Mouse (Mus musculus) adrenal gland, adult 2 months (tissue): ENCODE results near the gene Ccdc8. TPM values are rescaled to one million over a fixed set of nuclear protein-coding genes. Genes with fewer than 3 reads are reported as not detected.
A peak's percentile ranks its signal among the peaks of the same experiment; 100 is the strongest.

Experiments used
- DNase-seq: peaks from one replicate; pipeline ENCODE4 v3.0.0; 2021
- polyA plus RNA-seq: library from polyadenylated mRNA; depleted of rRNA; stranded (reverse); fragments of >200 nt; gene quantifications from 2 replicates; pipeline ENCODE4 v1.2.3, GENCODE M21; 2012
- total RNA-seq, 2 experiments: library from RNA; stranded (reverse); gene quantifications; 2 replicates each; pipeline ENCODE4 v1.2.3; 2021

The Ccdc8 gene
- total and polyA plus RNA-seq, 3 experiments, result 7.5 to 28.9 (median 13.6) TPM

DNA sequence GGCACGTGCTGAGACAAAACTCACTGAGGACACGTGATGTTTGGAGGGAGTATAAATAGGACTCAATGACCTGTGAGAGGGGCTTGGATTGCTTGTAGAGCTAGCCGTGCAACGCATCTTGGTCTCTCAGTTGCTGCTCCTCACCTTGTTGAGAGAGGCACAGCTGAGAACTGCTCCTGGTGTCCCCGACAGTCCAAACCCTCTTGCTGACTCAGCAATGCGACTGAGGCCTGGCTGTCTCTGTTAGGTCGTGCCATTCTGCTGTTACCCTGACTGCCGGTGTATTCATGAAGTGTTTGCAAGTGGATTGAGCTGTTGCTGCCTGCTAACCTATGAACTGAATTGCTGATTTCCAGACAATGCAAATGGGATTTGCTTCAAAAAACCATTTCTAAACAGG, 16.2 kb upstream of the Ccdc8 start:
- DNase-seq, result no peak

DNA sequence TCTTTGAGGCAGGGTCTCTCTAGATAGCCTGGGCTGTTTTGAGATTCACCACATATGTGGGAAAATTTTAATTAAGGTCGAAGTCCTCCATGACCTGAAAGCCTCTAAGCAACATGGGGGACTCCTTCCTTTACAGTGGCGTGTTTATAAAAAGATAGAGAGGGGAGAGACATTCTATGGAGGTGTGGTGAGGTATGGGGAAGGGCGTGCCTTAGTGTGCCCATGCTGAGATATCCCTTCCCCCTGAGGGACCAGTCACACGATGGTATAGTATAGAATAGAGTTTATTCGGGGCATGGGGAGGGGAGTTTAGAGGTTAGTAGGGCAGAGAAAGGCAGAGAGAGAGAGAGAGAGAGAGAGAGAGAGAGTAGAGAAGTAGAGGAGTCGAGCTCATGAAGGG, 14.3 kb upstream of the Ccdc8 start:
- DNase-seq, result no peak

DNA sequence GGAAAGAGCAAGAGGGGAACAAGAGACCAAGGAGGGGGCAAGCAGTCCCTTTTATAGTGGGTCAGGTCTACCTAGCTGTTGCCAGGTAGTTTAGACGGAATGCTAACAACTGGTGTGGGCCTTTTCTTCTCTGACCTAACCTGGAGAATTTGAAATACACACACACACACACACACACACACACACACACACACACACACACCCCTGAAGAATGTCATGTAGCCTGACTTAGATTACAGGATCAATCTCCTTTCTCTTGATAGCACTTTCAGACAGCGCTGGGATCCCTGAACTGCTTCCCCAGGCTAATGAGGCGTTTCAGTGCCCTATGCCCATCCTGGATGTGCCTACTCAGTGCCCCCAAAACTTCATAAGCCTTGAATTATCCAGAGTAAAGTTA, 13.9 kb upstream of the Ccdc8 start:
- DNase-seq, result no peak

DNA sequence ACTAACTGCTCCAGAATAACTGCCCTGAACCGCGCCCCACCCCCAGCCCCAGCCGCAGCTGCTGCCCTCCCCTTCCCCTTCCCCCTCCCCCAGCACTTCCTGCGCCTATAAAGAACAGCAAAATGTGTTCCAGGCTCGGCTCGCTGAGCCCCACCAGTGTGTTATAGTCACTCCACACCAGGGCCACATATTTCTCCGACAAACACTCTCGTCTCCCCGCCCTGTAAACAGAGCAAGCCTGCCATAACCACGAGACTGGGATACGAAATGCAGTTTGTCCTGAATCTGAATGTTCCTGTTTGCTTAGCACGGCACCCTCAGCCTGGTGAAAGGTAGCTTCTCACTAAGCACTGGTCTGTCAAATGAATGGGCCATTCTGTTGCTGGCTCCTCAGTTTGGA, 12.2 kb upstream of the Ccdc8 start:
- DNase-seq, result peak; percentile 39

DNA sequence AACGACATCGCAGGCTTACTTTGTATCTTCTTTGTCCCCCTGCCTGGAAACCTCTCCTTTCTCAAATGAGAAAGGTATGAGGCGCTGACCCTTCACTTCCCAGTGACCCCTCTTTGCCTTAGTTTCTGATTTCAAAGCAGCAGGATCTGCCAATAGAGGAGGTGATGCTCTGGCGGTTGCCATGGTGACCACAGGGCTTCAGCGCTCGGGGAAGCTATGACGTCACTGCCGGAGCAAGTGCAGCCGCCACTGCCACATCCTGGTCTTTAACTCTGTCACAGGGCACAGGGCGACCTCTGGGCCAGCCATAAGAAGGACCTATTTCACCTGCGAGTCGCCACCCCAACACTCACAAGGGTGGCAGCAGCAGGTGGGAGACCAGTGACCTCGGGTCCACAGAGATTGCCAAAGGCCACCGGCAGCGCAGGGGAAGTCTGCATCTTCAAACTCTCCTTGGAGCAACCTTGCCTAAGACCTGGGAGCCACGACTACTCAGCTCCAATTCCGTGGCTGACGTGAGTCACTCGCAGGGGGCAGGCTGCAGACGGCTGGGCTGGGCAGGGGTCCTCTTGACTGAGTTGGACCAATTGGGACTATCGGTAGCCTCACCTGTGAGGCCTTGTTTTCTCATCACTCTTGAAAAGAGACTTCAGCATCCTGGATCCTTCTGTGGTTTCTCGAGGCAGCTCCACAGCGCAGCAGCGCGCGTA, 9.5 kb upstream of the Ccdc8 start, which contains the start of gene Gm42372:
TSS of gene Gm42372 (plus strand) at position 228 of the 710 bp plus-strand sequence.
- DNase-seq, result peak; percentile 43

DNA sequence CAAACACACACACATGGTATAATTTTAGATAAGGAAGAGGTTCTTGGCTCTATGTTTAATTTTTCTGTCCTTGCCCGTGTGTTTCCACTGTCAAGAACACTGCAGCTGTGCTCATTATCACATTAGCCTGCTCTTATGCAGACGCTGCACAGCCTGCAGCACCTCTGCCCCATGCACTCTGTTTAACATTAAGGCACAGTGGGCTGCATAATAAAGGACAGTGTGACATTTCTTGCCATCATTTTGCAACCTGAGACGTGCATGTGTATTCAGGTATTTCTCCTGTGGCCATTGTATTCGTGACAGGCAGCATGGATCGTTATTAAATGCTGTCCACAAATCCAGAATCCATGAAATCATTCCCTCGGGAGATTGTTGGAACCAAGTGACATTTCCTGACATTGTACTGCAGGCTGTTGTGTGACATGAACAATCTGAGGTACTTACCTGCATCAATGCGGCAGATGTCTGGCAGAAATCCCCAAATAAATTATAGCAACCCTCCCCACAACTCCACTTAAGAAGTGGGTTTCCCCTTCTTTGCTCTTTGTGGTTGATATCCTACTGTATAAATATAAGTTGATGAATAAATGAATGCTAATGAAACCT, 4.9 kb upstream of the Ccdc8 start:
- no peak for DNase-seq

DNA sequence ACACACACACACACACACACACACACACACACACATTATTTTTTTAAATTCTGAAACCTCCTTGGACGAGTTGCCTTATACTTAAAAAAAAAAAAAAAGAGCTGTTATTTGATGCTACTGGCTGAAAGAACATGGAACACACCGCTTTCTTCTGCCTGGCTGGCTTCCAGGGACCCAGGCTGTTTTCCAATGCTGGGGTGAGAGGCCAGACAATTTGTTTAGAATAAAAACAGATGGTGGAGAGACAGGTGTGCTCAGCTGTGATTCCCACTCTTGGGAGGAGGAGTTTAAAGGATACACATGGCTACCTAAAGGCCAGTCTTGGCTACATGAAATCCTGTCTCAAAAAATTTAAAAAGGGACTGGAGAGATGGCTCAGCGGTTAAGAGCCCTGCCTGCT, 4.1 kb upstream of the Ccdc8 start:
- peak; percentile 43 for DNase-seq

DNA sequence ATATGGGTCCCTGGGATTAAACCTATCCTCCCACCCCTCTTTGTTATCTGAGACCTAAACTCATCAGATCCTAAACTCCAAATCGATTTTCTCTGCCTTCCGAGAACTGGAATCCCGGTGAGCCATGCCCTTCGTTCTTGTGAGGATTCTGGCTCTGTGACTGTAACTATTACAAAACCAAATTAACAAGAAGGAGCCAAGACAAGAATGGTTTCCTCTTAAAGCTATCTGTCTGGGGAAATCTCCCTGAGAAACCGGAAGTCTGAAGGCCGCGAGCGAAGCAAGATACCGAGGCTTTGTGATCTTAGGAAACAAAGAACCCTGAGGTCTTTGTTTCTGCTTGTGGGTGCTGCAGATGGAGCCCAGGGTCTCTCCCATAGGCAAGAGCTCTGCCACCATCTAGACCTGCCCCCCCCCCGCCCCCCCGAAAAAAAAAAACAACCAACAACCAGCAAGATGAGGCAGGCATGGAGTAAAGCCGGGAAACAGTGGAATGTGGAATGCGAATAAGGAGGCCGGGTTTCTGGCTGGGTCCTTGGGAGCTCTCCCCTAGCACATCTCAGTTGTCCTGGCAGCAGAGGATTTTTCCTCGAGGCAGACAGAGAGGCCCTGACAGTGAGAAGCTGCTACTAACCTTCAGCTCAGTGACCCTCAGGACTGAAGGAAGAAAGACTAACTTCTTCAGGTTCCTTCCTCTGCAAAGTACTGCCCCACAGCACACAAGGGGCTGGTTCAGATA, 2.3 kb upstream of the Ccdc8 start:
- peak; percentile 36 for DNase-seq

DNA sequence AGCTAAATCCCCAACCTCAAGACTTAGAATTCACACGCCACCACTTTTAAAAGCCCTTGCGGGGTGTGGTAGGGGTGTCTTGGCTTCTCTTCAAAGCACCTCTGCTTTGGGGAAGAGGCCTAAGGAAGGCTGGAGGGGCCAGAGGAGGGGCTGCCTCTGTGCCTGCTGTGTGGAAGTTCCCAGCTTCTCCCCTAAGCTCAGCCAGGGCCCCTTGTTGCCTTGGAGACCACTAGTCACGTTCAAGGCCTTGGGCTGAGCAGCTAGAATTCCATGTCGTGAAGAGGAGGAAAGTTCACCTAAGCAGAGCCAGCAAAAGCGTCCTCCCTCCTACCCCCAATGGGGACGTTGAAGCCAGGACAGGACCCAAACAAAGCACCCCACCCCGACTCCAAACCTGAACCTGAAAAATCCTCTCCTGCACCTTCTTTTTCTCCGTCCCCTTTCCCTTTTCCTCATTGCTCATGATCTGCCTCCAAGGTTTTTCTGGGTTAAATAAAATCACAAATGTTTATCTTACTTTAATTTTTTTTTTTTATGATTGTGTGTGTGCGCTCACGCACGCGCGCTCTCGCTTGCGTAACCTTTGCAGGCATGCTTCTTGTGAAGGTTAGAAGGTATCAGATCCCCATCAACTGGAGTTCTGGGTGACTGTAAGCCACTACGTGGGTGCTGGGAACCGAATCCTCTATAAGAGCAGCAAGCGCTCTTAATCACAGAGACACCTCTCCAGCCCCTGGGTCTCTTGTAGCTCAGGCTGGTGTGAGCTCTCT, 642 bp upstream of the Ccdc8 start:
- peak; percentile 68 for DNase-seq

DNA sequence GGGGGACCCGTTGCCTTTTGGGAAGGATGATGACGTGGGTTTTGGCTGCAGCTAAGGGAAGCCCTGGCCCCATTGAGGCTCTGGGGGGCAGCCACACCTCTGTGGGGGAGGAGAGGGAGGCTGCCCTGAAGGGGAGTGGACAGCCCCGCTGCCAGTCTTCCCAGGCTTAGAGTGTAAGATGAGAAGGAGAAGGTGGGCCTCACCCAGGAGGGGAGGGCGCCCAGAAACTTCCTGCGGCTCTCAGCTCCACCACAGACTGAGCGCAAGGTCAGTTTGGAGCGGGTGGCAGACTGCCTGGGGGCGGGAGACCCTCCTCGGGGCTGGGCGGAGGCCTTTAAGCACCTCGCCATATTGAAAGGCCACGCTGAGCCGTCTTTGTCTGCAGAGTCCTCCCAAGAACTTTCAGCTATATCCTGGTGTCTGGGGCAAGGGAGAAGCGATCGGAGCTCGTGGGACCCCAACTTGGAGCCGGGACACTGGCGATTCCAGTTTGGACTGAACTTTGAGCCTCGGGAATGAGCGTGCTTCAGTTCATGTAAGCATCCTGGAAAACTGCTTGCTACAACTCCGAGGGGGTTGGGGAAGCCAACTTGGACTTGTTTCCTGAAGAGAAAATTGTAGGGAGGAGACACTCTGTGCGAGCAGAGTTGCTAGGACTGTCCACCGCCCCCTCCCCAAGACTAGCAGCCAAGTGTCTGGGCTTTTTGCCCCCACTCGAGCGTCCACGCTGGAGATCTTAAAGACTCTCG, 1.3 kb downstream of the Ccdc8 start:
- peak; percentile 93 for DNase-seq

DNA sequence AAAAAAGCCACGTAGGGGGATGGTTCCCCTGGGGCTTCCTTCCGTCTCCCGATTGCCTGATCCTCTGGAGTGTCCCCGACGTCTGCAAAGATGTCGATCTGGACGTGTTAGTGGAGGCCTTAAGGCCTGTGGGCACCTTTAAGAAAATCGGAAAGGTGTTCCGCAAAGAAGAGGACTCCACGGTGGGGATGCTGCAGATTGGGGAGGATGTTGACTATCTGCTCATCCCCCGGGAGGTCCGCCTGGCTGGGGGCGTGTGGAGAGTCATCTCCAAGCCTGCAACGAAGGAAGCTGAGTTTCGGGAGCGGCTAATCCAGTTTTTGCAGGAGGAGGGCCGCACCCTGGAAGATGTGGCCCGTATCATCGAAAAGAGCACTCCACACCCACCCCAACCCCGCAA, 1.9 kb downstream of the Ccdc8 start:
- DNase-seq, result peak; percentile 40

DNA sequence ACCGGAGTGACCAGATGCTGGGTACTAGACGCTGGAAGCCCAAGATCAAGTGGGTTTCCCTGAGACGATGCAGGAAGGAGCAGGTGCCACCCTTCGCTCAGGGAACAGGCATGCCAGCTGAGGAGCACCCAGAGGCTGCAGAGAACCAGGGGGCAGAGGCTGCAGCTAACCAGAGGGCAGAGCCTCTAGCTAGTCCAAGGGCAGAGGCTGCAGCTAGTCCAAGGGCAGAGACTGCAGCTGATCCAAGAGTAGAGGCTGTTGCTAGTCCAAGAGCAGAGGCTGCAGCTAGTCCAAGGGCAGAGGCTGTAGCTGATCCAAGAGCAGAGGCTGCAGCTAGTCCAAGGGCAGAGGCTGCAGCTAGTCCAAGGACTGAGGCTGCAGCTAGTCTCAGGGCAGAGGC, 2.8 kb downstream of the Ccdc8 start:
- DNase-seq, result no peak

DNA sequence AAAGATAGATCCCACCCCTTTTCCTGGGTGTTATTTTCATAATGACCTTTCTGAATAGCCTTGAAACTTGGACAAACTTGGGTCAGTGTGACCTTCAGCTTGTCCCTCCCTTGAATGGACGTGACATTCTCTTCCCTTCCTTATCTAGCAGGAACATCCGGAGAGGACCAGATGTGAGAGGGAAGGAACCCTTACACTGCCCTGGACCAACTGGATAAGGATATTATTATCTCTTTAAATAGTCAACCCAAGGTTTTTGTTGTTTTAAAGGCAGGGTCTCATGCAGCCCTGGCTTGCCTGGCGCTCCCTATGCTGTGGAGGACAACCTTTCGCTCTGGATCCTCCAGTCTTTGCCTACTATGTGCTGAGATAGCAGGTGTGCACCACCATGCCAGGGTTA, 6.7 kb downstream of the Ccdc8 start:
- DNase-seq, result no peak

DNA sequence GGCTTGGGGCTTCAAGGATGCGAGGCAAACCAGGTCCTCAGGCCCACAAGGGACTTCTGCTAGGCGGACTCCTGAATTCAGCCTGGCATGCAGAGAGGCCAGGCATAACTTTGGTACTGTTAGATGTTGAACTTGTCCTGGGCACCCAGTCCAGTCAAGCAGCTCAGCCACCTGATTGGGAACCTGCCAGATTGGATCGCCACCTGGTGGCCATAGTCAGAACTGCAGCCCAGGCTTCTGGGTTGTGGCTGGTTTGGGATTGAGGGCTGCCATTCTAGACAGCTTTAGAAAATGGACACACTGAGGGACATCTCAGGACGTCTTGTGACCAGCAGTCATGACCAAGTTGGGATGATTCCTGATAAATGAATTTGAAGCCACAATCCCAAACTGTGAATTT, 7.1 kb downstream of the Ccdc8 start:
- peak; percentile 90 for DNase-seq

DNA sequence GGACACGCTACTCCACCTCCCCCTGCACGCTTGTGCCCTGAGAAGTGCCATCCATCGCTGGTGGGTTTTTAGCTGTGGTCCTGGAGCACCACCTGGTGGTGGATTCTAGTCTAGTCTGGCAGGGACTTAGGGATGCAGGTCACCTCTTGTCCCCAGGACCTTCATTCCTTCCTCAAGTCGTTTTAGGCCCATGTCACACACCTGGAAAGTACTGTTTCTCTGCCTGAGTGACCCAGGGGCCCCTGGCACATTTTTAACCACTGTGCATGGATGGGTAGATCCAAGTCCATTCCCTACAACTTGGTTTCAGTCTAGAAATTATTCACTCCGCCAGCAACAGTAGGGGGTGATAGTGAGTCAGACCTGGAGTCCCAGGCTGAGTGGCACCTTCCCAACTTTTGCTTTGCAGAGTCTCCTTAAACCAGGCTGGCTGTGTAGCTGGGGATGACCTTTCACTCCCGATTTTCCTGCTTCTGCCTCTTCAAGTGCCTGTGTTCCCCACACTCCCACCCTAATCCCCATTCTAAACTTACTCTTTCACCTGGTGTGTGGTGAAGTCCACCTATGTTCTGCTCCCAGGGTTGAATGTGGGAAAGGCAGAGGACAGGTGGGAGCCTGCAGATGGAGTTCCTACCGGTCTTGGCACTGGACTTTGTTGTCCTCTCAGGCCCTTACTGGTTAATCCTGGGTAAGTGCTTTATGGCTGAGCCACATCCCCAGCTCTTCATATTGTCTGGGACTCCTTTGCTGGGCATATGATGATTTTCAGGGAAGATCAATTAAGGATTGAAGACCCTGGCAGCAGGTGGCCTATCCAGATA, 10.1 kb downstream of the Ccdc8 start:
- peak; percentile 80 for DNase-seq

DNA sequence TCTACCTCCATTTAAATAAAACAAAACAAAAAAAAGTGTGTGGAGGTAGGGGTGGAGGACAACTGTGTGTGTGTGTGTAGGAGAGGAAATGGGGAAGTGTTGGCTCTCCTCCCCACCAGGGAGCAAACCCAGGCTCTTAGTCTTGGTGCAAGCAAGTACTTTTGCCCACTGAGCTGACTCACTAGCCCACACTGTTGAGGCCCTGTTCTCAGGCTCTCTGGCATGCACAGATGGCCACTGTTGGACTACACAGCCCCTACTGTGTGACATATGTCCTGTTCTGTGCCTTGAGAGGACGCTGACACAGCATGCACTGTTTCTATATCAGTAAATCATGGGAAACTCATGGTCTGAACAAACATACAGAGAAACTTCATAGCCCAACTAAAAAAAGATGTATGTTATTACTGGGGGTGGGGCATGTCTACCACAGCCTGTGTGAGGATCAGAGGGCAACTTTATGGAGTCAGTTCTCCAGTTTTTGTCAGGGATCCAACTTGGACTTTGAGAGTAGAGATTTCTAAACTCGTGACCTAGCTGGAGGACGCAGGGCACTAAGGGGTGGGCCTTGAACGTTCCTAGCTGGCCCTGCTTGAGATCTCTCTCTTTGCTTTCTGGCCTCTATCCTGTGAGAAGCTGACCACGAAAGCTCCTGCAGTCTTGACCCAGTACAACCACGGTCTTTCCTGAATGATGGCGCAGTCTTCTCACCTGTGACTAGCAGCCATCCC, 10.9 kb downstream of the Ccdc8 start:
- peak; percentile 31 for DNase-seq

DNA sequence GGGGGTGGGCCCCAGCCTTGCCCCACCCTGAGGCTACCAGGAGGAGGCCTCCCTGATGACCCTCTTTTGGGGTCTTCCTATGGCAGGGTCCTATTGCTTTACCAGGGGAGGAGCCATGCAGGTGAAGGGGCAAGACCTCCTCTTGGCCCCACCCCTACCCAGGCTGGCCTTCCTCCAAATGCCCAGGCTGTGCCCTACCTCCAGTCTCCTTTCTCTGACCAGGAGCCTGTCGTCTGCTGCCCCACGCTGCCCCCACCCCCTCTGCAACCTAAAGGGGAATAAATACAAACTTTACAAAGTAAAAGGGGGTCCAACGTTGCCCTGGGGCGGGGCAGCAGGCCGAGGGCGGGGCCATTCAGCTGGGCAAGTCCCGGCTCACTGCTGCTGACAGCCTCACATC, 12.2 kb downstream of the Ccdc8 start:
- no peak for DNase-seq

DNA sequence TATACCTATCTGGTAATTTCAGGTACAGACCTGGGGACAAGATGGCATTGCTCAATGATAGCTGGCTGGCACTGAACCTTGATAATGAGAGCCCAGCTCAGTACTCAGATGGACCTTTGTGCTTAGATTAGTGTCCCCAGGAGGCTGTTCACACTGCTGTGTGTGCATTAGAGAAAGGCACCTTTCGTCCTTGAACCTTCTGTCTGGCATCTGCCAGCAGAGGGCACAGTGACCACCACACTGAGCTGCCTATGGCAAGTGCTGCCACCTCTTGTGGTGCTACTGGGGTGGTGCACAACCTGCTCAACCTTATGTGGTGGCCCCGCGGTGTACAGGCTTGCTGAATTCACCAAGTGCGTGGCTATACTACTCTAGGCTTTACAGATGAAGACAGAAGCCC, 14.8 kb downstream of the Ccdc8 start:
- no peak for DNase-seq

DNA sequence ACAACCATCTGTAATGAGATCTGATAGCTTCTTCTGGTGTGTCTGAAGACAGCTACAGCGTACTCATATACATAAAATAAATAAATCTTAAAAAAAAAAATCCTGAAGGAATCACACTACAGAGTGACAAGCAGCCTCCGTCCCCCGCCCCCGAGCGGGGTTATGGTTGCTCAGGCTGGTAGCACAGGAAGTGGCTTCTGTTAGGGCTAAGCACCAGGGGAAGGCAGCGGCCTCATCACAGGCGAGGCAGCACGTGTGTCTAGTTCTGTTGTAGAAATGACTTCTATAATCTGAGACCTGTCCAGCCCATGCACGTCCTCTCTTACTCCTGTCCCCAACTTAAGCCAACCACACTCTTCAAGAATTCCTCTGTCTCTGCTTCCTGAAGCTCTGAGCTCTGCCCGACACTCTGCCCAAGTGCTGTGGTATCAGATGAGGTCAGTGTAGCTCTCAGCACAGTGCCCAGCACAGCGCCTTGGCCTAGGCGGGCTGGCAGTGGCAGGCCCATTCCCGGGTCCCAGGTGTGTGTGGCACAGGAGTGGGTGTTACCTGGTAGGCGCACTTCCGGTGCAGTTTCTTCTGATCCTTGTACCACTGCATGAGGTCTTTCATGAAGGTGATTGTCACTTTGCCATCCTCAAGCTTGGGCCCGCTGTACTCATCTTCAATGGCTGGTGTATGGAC, 17.0 kb downstream of the Ccdc8 start:
- DNase-seq, result no peak

DNA sequence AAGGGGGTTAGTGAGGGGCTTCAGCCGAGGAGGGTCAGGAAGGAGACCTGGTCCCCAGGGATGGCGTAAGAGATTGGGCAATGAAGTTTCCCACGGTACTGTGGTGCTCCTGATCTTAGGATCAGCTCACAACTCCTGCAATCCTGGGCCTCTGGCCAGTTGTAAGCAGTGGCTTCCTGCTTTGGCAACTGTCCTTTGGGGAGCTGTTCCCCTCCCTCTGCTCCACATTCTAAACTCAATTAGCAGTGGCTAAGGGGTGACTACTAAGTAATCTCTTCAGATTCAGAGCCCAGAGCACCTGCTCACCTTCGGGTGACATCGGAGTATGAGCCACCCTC, 17.5 kb downstream of the Ccdc8 start:
- DNase-seq, result no peak
